Mouse (Mus musculus): Measurements from ENCODE around the gene Lrrc41. TPM values are rescaled to one million over a fixed set of nuclear protein-coding genes. Genes with fewer than 3 reads are reported as not detected.

Gene Lrrc41
- 20.1 TPM for polyA plus RNA-seq (2014; fragmentation: Illumina TruSeq; extraction: RNeasy Lipid Tissue Mini Kit (QIAGEN cat#74804); ENCODE audit: low read depth, low replicate concordance)

GRCm38 (mm10) chr4:116074861-116075620, at the start of gene Lrrc41, which contains the start of gene Uqcrh:
TSS of gene Lrrc41 (plus strand) at chr4:116075269.
TSS of gene Uqcrh (minus strand) at chr4:116075071.

GRCm38 (mm10) chr4:116053399-116053961, 21.6 kb upstream of the Lrrc41 start, which contains the start of gene Nsun4:
TSS of gene Nsun4 (minus strand) at chr4:116053876.

GRCm38 (mm10) chr4:116123602-116124519, 48.8 kb downstream of the Lrrc41 start, which contains the start of the genes Rad54l and Pomgnt1:
TSS of gene Rad54l (minus strand) at chr4:116123690.
TSS of gene Pomgnt1 (plus strand) at chr4:116123840.

Other genes with a start within 250 kb of the Lrrc41 start
- gene Mob3c, start 247.2 kb upstream of the Lrrc41 start, polyA plus RNA-seq (2014; fragmentation: Illumina TruSeq; extraction: RNeasy Lipid Tissue Mini Kit (QIAGEN cat#74804); ENCODE audit: low read depth, low replicate concordance) = 5.1 TPM
- 28.9 TPM for gene Mknk1, start 236.1 kb upstream of the Lrrc41 start, polyA plus RNA-seq (2014; fragmentation: Illumina TruSeq; extraction: RNeasy Lipid Tissue Mini Kit (QIAGEN cat#74804); ENCODE audit: low read depth, low replicate concordance)
- not detected for gene Kncn, start 190.9 kb upstream of the Lrrc41 start, polyA plus RNA-seq (2014; fragmentation: Illumina TruSeq; extraction: RNeasy Lipid Tissue Mini Kit (QIAGEN cat#74804); ENCODE audit: low read depth, low replicate concordance)
- gene 6430628N08Rik, start 184.6 kb upstream of the Lrrc41 start, polyA plus RNA-seq (2014; fragmentation: Illumina TruSeq; extraction: RNeasy Lipid Tissue Mini Kit (QIAGEN cat#74804); ENCODE audit: low read depth, low replicate concordance) = not detected
- not detected for gene Dmbx1, start 135.3 kb upstream of the Lrrc41 start, polyA plus RNA-seq (2014; fragmentation: Illumina TruSeq; extraction: RNeasy Lipid Tissue Mini Kit (QIAGEN cat#74804); ENCODE audit: low read depth, low replicate concordance)
- gene Faah, start 57.3 kb upstream of the Lrrc41 start, polyA plus RNA-seq (2014; fragmentation: Illumina TruSeq; extraction: RNeasy Lipid Tissue Mini Kit (QIAGEN cat#74804); ENCODE audit: low read depth, low replicate concordance) = 0.21 TPM
- 35.2 TPM for gene Nsun4, start 21.4 kb upstream of the Lrrc41 start, polyA plus RNA-seq (2014; fragmentation: Illumina TruSeq; extraction: RNeasy Lipid Tissue Mini Kit (QIAGEN cat#74804); ENCODE audit: low read depth, low replicate concordance)
- gene Uqcrh, start 198 bp upstream of the Lrrc41 start, polyA plus RNA-seq (2014; fragmentation: Illumina TruSeq; extraction: RNeasy Lipid Tissue Mini Kit (QIAGEN cat#74804); ENCODE audit: low read depth, low replicate concordance) = 3,046 TPM
- 0.10 TPM for gene Rad54l, start 48.4 kb downstream of the Lrrc41 start, polyA plus RNA-seq (2014; fragmentation: Illumina TruSeq; extraction: RNeasy Lipid Tissue Mini Kit (QIAGEN cat#74804); ENCODE audit: low read depth, low replicate concordance)
- 54.1 TPM for gene Pomgnt1, start 48.6 kb downstream of the Lrrc41 start, polyA plus RNA-seq (2014; fragmentation: Illumina TruSeq; extraction: RNeasy Lipid Tissue Mini Kit (QIAGEN cat#74804); ENCODE audit: low read depth, low replicate concordance)
- gene Lurap1, start 76.1 kb downstream of the Lrrc41 start, polyA plus RNA-seq (2014; fragmentation: Illumina TruSeq; extraction: RNeasy Lipid Tissue Mini Kit (QIAGEN cat#74804); ENCODE audit: low read depth, low replicate concordance) = 1.9 TPM
- gene Tspan1, start 92.3 kb downstream of the Lrrc41 start, polyA plus RNA-seq (2014; fragmentation: Illumina TruSeq; extraction: RNeasy Lipid Tissue Mini Kit (QIAGEN cat#74804); ENCODE audit: low read depth, low replicate concordance) = not detected
- not detected for gene 1700042G07Rik, start 98.1 kb downstream of the Lrrc41 start, polyA plus RNA-seq (2014; fragmentation: Illumina TruSeq; extraction: RNeasy Lipid Tissue Mini Kit (QIAGEN cat#74804); ENCODE audit: low read depth, low replicate concordance)
- not detected for gene Gm49337, start 98.1 kb downstream of the Lrrc41 start, polyA plus RNA-seq (2014; fragmentation: Illumina TruSeq; extraction: RNeasy Lipid Tissue Mini Kit (QIAGEN cat#74804); ENCODE audit: low read depth, low replicate concordance)
- gene Pik3r3, start 146.3 kb downstream of the Lrrc41 start, polyA plus RNA-seq (2014; fragmentation: Illumina TruSeq; extraction: RNeasy Lipid Tissue Mini Kit (QIAGEN cat#74804); ENCODE audit: low read depth, low replicate concordance) = 7.9 TPM